ENCODE assay signal across 1 mouse cellular context in the genomic region with DNA sequence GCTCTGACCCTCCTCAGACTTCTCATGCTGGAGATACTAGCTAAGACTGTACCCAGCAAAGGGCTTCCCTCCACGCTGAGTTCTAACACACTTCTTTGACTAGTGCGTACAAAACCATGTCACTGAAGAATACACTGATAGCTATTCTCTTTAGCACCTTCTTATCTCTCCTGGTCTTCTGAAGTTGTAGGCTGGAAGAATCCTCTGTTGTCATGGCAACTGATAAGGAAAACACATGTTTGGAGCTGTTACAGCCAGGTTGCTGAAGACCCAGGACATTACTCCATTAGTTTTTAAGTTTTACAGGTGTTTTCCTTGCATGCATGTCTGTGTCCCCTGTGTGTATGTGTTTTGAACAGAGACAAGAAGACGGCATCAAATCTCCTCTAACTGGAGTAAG.
TF ChIP-seq lines count a peak whose summit lies in the region.

No protein-coding gene starts in this region.

TF ChIP-seq in MEL, 35 proteins besides CTCF, POLR2A, EP300 and RAD21:
- TF ChIP-seq MXI1 (IDR thresholded peaks at IDR 0.05; ENCODE audit: low read depth, low read length) (peak; percentile 83), ETS1 (IDR thresholded peaks at IDR 0.05; ENCODE audit: low read depth, low read length) (peak; percentile 58), TCF12 (IDR thresholded peaks at IDR 0.05; ENCODE audit: low read depth, low read length) (peak; percentile 25; the same call in 1 of the 2 replicates), SIN3A (IDR thresholded peaks at IDR 0.05; ENCODE audit: low read length) (peak; percentile 79), ELF1 (IDR thresholded peaks at IDR 0.05; ENCODE audit: low read depth, low read length) (0 out of 2 replicates have a peak, but pooled peaks have one; percentile 41), GATA1 (IDR thresholded peaks at IDR 0.05; ENCODE audit: low read depth, low read length) (peak; percentile 85)
